Mouse (Mus musculus): ENCODE measurements around the gene Ptpn3.

Ptpn3 gene

DNA sequence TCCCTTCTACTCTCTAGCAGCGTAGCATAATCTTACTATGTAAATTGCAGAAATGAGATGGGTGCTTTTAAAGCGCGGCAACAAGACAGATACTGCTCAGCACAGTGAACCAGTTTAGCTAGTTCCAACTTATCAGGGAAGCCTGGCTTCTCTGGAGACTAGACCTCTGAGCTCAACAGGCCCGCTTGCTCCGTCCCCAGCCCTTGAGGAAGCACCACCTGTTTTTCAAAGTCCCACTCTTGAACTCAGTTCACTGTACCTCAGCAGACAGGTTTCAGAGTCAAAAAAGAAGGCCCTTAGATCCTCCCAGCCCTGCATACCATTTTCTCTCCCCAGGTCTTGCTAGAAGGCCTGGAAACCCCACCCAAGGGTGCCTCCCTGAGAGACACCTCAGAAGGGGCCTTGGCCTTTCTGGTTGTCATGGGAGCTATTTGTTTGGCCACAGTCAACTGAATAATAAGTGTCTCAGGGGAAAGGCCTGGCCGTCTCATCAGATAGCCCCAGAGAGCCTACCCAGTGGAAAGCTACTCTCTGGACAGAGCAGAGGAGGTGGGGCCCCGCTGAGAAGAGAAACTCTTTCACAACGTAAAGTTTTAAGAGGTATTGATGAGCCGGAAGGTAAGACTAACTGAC, 136.9 kb downstream of the Ptpn3 start:
- no peak for DNase-seq

DNA sequence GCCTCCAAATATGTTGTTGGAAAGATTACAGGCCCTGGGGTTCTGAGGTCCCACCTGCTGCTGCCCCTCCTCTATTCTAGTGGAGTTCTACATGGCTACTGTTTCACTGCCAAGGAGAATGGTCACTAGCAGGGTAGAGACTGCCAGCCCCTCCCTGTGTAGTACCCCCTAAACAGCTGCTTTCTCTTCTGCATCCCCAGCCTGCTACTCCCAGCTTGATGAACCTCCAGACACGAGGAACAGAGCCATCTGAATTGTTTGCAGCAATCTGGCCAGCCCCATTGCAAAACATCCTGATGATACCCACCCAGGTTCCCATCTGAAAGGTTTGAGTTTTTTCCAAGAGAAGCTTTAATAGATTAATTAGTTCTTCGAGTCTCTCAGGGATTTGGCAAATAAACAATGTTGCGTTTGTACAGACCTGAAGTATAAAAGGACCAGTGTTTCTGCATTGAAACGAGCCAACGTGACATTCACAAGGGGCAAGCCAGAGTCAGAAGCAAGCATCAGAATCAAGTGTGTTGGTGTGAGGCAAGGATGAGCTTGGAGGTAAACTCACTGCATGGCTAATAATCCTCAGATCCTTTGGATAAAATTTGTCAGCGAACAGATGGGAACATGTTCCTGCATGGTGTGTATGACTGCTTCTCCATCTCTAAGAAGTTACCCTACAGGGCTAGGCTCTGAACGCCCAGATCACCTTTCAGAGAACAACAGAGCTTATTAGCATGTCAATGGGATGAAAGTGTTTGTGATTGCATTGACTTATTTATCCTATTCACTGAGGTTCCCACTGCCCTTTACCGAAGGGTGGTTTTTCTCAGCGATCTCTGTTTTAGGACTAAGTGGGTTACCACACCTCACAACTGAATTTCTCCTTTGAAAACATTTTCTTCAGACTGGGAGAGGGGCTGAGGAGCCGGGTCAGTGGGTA, 138.6 kb downstream of the Ptpn3 start:
- no peak for DNase-seq

DNA sequence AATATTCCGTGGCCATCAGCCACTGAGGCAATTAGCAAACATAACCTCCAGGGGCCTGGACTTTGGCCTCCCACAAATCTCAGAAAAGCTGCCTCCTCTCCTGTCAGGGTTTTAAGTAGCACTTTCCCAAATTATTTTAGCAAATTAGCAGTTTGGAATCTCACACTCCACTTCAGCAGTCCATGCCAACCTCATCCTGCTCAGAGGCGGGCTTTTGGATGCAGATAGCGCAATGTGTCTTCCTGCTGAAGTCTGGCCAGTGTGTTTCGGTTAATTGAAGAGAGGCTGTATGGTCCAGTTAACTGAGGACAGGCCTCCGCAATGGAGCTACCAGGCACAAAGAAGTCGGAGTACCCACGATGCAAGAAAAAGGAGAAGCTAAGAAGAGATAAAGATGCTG, 141.1 kb downstream of the Ptpn3 start:
- no peak for DNase-seq

DNA sequence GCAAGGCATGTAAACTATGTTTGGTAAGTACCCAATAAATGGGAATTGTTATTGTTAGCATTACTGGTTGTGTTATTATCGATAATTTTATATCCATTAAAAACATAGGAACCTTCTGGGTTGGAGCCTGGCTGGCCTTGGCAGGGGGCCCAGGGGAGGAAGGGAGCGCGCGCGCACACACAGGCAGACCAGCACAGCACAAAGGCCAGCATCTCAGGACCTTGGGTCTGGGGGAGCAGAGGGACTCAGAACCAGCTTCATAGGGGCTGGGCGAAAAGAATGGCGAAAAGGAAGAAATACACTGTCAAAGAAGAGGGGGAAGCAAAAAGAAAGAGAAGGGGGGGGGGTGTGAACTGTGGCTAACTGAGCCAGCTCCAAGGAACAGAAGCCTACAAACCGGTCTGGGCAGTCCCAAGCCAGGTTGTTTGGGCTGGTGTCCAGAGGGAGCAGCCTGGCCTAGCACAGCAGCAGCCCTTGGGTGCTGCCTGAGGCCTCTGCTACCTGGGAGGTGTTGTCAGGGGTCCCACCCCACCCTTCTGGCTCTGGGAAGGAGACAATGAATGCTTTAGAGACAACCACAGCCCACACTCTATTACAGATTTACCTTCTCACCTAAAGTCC, 145.0 kb downstream of the Ptpn3 start:
- DNase-seq = peak; percentile 87

DNA sequence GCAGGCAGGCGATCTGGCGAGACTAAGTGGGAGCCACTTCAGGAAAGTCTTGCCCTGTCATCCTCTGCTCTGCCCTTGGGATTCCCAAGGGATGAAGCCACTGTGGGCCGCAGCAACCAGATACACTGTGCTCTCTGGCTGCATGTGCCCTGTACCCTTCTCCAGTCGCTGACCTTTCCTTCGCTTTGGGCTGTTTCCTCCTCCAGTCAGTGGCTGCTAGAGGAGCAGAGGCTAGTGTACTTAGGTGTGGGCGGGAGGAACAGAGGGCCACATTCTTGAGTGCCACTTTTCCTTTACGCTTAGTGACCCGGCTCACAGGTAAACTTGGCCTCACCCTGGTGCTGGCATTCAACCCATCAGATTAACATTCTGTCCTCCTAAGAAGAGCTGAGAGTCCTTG, 147.8 kb downstream of the Ptpn3 start:
- peak; percentile 92 for DNase-seq

DNA sequence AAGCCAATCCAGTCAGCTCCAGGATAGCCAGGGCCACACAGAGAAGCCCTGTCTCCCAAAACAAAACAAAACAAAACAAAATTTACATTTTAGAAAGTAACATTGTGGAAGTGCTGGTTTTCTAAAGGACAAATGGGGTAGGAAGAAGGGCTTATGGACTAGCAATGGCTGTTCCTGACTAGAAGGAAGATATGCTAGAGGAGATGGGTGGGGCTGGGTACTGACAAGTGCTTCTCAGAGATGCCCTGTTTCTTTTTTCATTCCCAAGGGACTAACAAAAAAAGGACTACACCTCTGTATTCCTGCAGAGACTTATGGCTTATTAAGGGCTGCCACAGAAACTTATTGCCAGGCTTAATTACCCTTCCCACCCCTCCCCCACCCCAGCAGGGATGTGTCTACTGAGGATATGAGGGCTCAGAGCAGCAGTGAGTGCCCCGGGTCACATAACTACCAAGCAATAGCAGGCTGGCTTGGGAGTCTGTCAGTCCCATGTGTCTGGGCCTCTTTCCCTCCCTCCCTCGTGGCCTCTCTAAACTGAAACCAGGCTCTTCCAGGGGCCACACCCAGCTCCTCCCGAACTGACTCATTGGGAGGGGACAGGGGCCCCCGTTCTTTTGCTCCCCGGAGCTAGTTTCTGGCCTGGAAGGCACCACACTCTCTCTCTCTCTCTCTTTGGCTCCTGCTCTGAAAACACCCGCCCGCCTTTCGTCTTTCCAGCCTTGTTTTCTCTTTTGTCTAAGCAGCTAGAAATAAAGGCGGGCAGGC, 148.4 kb downstream of the Ptpn3 start:
- peak; percentile 66 for DNase-seq

DNA sequence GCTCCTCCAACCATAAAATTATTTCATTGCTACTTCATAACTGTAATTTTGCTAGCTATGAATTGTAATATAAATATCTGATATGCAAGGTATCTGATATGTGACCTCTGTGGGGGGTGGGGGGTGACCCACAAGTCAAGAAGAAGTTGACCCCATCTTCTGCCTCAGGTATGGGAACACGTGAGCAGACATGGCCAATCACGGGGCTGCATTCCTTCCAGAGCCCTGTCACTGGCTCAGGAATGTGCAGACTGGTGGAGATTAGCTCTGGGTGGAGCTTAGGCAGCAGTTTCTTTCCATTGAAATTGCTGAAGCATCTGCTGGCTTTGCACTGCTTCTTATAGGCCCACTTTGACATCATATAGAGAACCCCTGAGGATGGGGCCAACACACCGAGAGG, 153.5 kb downstream of the Ptpn3 start:
- DNase-seq = no peak

DNA sequence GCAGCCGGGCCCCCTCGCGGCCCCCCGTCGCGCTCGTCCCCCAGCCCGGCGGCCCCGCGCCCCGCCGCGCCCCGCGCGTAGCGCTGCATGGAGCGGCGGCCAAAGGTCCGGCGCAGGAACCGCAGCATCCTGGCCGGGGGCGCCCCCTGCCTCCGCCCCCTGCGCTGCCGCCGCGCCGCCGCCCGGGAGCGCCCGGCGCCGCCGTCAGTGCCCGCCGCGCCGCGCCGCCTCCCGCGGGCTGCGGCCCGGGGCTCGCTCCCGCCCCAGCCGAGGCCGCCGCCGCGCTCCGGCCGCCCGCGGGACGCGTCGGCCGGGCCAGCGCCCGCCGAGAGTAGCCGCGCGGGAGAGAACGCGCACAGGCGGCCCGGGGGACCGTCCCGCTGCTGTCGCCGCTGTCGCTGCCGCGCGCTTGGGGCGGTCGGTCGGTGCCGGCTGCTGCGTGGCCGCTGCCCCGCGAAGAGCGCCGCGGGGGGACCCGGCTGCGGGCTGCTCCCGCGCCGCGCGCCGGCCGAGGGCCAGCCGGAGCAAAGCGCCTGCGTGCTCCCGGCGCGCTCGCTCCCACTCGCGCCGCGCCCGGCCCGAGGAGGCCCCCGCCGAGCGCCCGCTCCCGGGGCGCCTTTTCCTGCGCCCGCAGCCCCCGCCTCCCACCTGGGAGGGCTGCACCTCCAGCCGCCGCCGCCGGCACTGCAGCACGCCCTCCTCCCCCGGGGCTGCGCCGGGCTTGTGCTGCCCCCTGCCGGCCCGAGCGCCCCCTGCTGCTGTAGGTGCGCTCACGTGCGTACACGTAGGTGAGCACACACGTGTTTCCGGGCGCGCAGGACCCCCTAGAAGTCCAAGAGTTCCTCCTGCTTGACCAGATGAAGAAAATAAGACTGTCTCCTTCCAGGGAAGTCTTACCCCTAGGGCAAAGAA, 158.4 kb downstream of the Ptpn3 start, which contains the start of gene Epb41l4b:
Epb41l4b (minus strand) TSS at position 412 of the 912 bp plus-strand sequence.
- peak; percentile 81 for DNase-seq

DNA sequence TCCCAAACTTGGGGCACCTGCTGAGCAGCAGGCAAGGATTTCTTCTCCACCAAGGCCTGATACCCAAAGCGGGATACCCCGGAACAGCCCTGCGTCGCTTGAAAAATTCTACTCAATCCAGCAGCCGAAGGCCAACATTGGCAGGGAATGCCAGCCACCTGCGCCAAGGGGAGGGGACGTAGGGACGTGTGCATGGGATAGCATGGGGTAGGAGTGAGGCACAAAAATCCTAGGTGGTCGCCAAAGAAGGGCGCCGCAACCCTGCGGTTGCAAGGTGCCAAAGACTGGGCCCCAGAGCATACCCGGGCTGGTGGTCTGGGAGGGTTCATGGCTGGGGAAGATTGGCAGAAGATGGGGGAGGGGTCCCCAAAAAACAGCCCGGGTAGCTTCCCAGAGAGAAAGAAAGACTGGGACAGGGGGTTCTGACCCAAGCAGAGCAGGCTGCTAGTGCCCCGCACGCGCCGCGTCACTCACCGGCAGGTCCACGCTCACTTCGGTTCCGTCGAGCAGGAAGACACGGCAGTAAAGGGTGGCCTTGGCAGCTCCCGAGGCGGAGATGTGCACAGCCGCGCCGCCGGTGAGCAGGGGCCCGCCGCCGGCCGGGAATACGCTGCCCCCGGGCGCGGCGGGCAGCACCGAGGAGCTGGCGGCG, 159.1 kb downstream of the Ptpn3 start:
- DNase-seq = no peak

DNA sequence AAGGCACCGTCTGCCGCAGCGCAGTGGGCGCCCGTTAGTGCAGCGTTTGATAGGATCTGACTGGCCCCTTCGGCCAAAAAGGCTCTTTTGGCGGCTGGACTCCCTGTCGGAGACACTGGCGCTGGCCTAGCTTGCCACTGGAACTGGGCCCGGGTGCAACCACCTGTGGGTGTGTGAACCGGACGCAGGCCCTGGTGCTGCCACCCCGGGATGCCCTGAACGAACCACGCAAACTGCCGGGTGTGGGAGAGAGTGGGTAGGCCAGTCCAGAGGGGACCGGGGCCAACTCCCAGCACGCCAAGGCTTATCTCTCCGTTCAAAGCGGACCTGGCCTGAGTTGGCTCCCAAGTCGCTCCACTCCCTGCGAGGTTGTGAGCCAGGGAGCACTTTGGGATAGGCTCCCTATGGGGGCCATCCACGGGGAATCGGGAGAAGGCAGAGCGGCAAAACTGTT, 159.7 kb downstream of the Ptpn3 start:
- no peak for DNase-seq

DNA sequence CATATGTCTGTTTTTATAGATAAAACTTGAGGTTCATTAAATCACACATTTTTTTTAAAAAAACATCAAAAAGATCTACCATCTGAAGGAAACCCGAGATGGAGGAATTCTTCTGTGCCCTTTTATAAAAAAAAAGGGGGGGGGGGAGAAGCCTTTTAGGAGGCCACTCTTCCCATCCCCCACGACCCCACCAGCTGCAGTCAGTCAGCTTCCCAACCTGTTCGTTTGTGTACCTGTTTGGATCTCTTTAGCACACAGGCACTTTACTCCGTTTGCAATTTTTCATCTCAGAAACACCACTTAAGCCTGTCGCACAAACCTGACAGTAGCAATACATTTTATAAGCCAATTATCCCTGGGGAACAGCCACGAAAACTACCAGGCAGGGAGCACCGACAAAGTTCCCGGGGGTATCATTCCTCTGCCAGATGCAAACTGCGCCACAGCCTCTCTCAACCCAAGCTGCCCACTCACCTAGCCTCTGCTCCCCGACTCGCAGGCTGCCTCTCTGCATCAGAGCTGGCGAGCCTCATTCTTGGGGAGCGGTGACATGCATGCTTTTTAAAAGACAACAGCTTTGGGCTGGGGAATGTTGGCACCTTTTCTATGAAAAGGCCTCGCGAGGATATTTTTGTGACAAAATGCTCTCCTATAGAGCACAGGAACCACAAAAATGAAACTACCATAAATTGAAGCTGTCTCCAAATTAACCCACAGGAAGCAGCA, 160.5 kb downstream of the Ptpn3 start:
- no peak for DNase-seq
